ENCODE assay signal across 8 mouse cellular contexts in the genomic region with DNA sequence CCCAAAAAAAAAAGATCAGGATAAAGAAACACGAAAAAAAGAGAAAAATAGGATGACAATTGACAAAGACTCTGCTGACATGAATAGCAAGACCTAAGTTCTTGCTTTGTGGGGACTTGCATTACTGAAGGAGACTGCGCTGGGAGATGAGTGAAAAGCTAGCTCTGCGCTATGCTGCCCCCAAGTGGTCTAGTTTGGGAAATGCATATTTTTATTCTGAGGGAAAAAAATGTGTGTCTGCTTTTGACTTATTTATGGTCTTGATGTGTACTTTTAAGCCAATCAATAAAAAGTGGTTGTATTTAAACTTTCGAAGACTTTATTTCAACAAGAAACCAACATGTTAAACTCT.
DNase-seq lines count a peak whose midpoint lies in the region; ATAC-seq and TF ChIP-seq lines count a peak whose summit lies in the region.

No protein-coding gene starts in this region.

- 7% methylated on average over 4 of the region's 4 CpGs for WGBS in midbrain, embryonic 11.5 days
- WGBS in small intestine, adult 2 months, result under 1% methylated on average over 4 of the region's 4 CpGs

- no peak for TF ChIP-seq POLR2A in small intestine, adult 2 months (IDR thresholded peaks at IDR 0.05; ENCODE audit: low read depth, low read length)

- H3K9me3 ChIP-seq in midbrain, embryonic 11.5 days (ENCODE audit: control insufficient read depth, low read length), result no peaks in the 10 kb centered on the region

- H3K4me3 ChIP-seq in midbrain, embryonic 11.5 days (ENCODE audit: low read depth, low read length), result no peak overlapping the region
- H3K4me3 ChIP-seq in small intestine, adult 2 months (ENCODE audit: low read depth, low read length), result no peak overlapping the region

- DNase-seq in gastrocnemius, adult 18-20 months (ENCODE audit: low spot score), result peak; percentile 42
- DNase-seq in gastrocnemius, postnatal 36 days, result no peak
- peak; percentile 19 for DNase-seq in T-cell, adult 2 months (ENCODE audit: low spot score)
- peak; percentile 33 to 70 for DNase-seq in cerebellum, postnatal 4 days (ENCODE audit: low spot score in 2 of 2)
- DNase-seq in gastrocnemius, postnatal 4 days (ENCODE audit: low spot score in 2 of 2), result peak; percentile 25 to 35
- DNase-seq in layer of hippocampus, postnatal 10 days (ENCODE audit: low spot score in 2 of 2), result peak; percentile 66 to 79
- peak; percentile 94 for DNase-seq in midbrain, embryonic 11.5 days (ENCODE audit: low spot score, missing footprints)

- ATAC-seq in midbrain, embryonic 11.5 days (ENCODE audit: low FRiP score), result 0 out of 2 replicates have a peak, but pooled peaks have one; percentile 58

- no peaks in the 10 kb centered on the region for H3K27me3 ChIP-seq in midbrain, embryonic 11.5 days (ENCODE audit: control insufficient read depth, insufficient read depth, low read length)
- H3K27me3 ChIP-seq in small intestine, adult 2 months (ENCODE audit: control insufficient read depth, insufficient read depth, low read length), result no peaks in the 10 kb centered on the region

- H3K4me2 ChIP-seq in midbrain, embryonic 11.5 days, result no peak overlapping the region

- intact Hi-C loops in gastrocnemius, postnatal 36 days (cut with DNase I), result loop anchor here (5.0 to 10.0 kb wide), 3 partner anchors 84 to 1209 kb away; no protein-coding TSS in a partner anchor

- H3K27ac ChIP-seq in midbrain, embryonic 11.5 days (ENCODE audit: low read depth, low read length), result no peak overlapping the region
- no peak overlapping the region for H3K27ac ChIP-seq in small intestine, adult 2 months (ENCODE audit: insufficient read depth, low read depth, low read length)

- H3K36me3 ChIP-seq in midbrain, embryonic 11.5 days (ENCODE audit: control insufficient read depth, insufficient read depth, low read length), result no peaks in the 10 kb centered on the region
- no peaks in the 10 kb centered on the region for H3K36me3 ChIP-seq in small intestine, adult 2 months (ENCODE audit: control insufficient read depth, insufficient read depth, low read length)

- H3K4me1 ChIP-seq in midbrain, embryonic 11.5 days (ENCODE audit: control insufficient read depth, insufficient read depth, low read length), result no peaks in the 10 kb centered on the region
- H3K4me1 ChIP-seq in small intestine, adult 2 months (ENCODE audit: control insufficient read depth, insufficient read depth, insufficient read length, low read length), result peaks cover 7% of the 10 kb centered on the region; the same call in 1 of the 2 replicates

- no peak overlapping the region for H3K9ac ChIP-seq in midbrain, embryonic 11.5 days (ENCODE audit: low read length)

- peak; percentile 62; the same call in 1 of the 2 replicates for TF ChIP-seq CTCF in small intestine, adult 2 months (IDR thresholded peaks at IDR 0.05; ENCODE audit: extremely low read depth, insufficient read length, insufficient replicate concordance, low read depth, low read length)

Comparison
In these comparisons a context has a peak if more than half of its experiments do, and no peak if none do; other contexts are left out.
1. DNase-seq: peak in gastrocnemius, adult 18-20 months (single experiment), T-cell, adult 2 months (single experiment), cerebellum, postnatal 4 days (2 of 2), gastrocnemius, postnatal 4 days (2 of 2), layer of hippocampus, postnatal 10 days (2 of 2) and midbrain, embryonic 11.5 days (single experiment); none in gastrocnemius, postnatal 36 days (0 of 2).